15 mouse cellular contexts compared by ENCODE assay signal in the genomic region with DNA sequence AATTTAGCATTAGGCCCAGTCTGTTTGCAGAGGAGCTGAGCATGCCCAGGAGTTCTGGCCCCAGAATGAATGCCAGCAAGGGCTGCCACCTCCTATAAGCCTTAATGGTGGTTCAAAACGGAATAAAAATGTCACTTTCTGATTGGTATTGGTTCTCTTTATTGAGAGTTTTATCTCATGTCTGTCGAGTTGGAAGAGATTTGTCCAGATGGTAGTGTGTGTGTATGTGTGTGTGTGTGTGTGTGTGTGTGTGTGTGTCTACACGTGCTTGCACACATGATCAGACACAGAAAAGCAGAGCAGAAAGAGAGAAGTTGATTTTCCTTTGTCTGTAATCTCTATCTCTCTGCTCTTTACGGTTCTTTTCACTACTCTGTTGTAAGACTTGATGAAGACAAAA.
"Had no signal": no experiment of that assay in that cellular context is flagged by ENCODE, and none has a peak within 500 bp of the region (broad histone marks: within the 10 kb centered on the region; RNA-seq: fewer than 3 reads in every experiment).

No protein-coding gene starts in this region.

- H3K36me3 ChIP-seq: midbrain, embryonic 10.5 days; midbrain, embryonic 12.5 days; neural tube, embryonic 12.5 days; stomach, embryonic 15.5 days had no signal

- H3K4me2 ChIP-seq: lung, embryonic 14.5 days; midbrain, embryonic 12.5 days; neural tube, embryonic 12.5 days; stomach, embryonic 15.5 days had no signal

- H3K4me1 ChIP-seq: midbrain, embryonic 10.5 days; midbrain, embryonic 12.5 days; neural tube, embryonic 12.5 days; stomach, embryonic 15.5 days had no signal

- ATAC-seq: midbrain, embryonic 16.5 days had no signal

- DNase-seq: lung, adult 18-20 months; lung, embryonic 14.5 days; lung, postnatal 10 days; lung, postnatal 4 days; midbrain, embryonic 14.5 days; right cerebral cortex, postnatal 14 days; thymus, adult 2 months; thymus, postnatal 25 days; thymus, postnatal 4 days had no signal

- H3K27ac ChIP-seq: midbrain, embryonic 10.5 days; midbrain, embryonic 12.5 days; neural tube, embryonic 12.5 days; stomach, embryonic 15.5 days; stomach, postnatal 0 days had no signal

- H3K4me3 ChIP-seq: midbrain, embryonic 10.5 days; midbrain, embryonic 12.5 days; neural tube, embryonic 12.5 days; stomach, embryonic 15.5 days had no signal

- H3K27me3 ChIP-seq: neural tube, embryonic 12.5 days; stomach, embryonic 15.5 days had no signal

- H3K9me3 ChIP-seq: midbrain, embryonic 10.5 days; midbrain, embryonic 12.5 days; neural tube, embryonic 12.5 days; stomach, embryonic 15.5 days had no signal

- H3K9ac ChIP-seq: lung, embryonic 14.5 days; midbrain, embryonic 12.5 days; neural tube, embryonic 12.5 days; stomach, embryonic 15.5 days had no signal
